Mouse (Mus musculus) erythroblast, embryonic 14.5 days (primary cell): ENCODE data around the gene Hddc3. TPM values are rescaled to one million over a fixed set of nuclear protein-coding genes. Genes with fewer than 3 reads are reported as not detected.
"Not testable (repeated sequence)": the region's sequence is repeated elsewhere in the genome, so short reads cannot be mapped to it uniquely, and the experiment has no call there.

Experiments used
- H3K27me3 ChIP-seq: 2 replicates; pipeline ENCODE4 v1.6.1; 2012; ENCODE audit warnings: inconsistent platforms; ENCODE audit not compliant: control insufficient read depth
- H3K36me3 ChIP-seq: 2 replicates; pipeline ENCODE4 v1.6.1; 2012; ENCODE audit warnings: mild to moderate bottlenecking, inconsistent platforms; ENCODE audit not compliant: control insufficient read depth
- H3K4me1 ChIP-seq: 2 replicates; pipeline ENCODE4 v1.6.1; 2012; ENCODE audit warnings: inconsistent platforms; ENCODE audit not compliant: control insufficient read depth
- H3K4me3 ChIP-seq: replicated peaks from 2 replicates; pipeline ENCODE3; 2012; ENCODE audit warnings: moderate library complexity, mild to moderate bottlenecking, inconsistent platforms
- H3K9me3 ChIP-seq: 2 replicates; pipeline ENCODE4 v1.6.1; 2012; ENCODE audit warnings: low read length, inconsistent platforms, mixed read lengths; ENCODE audit not compliant: control insufficient read depth
- GATA1 ChIP-seq: IDR thresholded peaks from 2 replicates; pipeline ENCODE4 v1.6.1; 2012; ENCODE audit warnings: low read length, inconsistent platforms, mixed read lengths
- TAL1 ChIP-seq: IDR thresholded peaks from 3 replicates; pipeline ENCODE4 v1.6.1; 2012; ENCODE audit warnings: low read length, inconsistent platforms, mixed read lengths
- polyA plus RNA-seq: library from polyadenylated mRNA; stranded (reverse); fragments of >175 nt; gene quantifications from 2 replicates; pipeline ENCODE4 v1.2.3, GENCODE M21; 2012

Gene Hddc3
- polyA plus RNA-seq, 1 experiment, result 1.4 TPM

- Histone ChIP-seq H3K4me3 (no peak overlapping the region), H3K36me3 (peaks cover 100% of the 10 kb centered on the region), H3K4me1 (peaks cover 2% of the 10 kb centered on the region), H3K9me3 (no peaks in the 10 kb centered on the region), H3K27me3 (no peaks in the 10 kb centered on the region)
- no peak for TF ChIP-seq TAL1
- TF ChIP-seq GATA1, result no peak
Observed at GRCm38 (mm10) chr7:80310771-80311170, 32.1 kb upstream of the Hddc3 start.

- Histone ChIP-seq H3K9me3 (no peaks in the 10 kb centered on the region), H3K36me3 (peaks cover 93% of the 10 kb centered on the region), H3K4me3 (no peak overlapping the region), H3K4me1 (peaks cover 2% of the 10 kb centered on the region), H3K27me3 (no peaks in the 10 kb centered on the region)
- TF ChIP-seq GATA1 (no peak), TAL1 (no peak)
Observed at GRCm38 (mm10) chr7:80315733-80316132, 27.2 kb upstream of the Hddc3 start.

- Histone ChIP-seq H3K9me3 (no peaks in the 10 kb centered on the region), H3K27me3 (no peaks in the 10 kb centered on the region), H3K4me3 (no peak overlapping the region), H3K36me3 (peaks cover 81% of the 10 kb centered on the region), H3K4me1 (peaks cover 7% of the 10 kb centered on the region)
- TF ChIP-seq TAL1 (no peak), GATA1 (no peak)
Observed at GRCm38 (mm10) chr7:80317439-80318115, 25.3 kb upstream of the Hddc3 start.

- H3K9me3 ChIP-seq, result no peaks in the 10 kb centered on the region
- no peak overlapping the region for H3K4me3 ChIP-seq
- peaks cover 70% of the 10 kb centered on the region for H3K36me3 ChIP-seq
- no peaks in the 10 kb centered on the region for H3K27me3 ChIP-seq
- peaks cover 16% of the 10 kb centered on the region for H3K4me1 ChIP-seq
- TF ChIP-seq GATA1 (no peak), TAL1 (no peak)
Observed at GRCm38 (mm10) chr7:80318670-80319069, 24.2 kb upstream of the Hddc3 start.

- TF ChIP-seq TAL1, result no peak
- TF ChIP-seq GATA1, result no peak
- Histone ChIP-seq H3K4me3 (no peak overlapping the region), H3K9me3 (no peaks in the 10 kb centered on the region), H3K4me1 (peaks cover 22% of the 10 kb centered on the region), H3K27me3 (no peaks in the 10 kb centered on the region), H3K36me3 (peaks cover 58% of the 10 kb centered on the region)
Observed at GRCm38 (mm10) chr7:80319846-80320496, 22.9 kb upstream of the Hddc3 start.

GRCm38 (mm10) chr7:80323336-80323735, 19.6 kb upstream of the Hddc3 start:
- Histone ChIP-seq H3K9me3 (no peaks in the 10 kb centered on the region), H3K36me3 (peaks cover 63% of the 10 kb centered on the region), H3K4me3 (peak overlapping the region; percentile 69), H3K4me1 (peaks cover 30% of the 10 kb centered on the region), H3K27me3 (no peaks in the 10 kb centered on the region)
- TF ChIP-seq TAL1 (no peak), GATA1 (no peak)

GRCm38 (mm10) chr7:80324043-80324815, 18.7 kb upstream of the Hddc3 start, which contains the start of gene Rccd1:
Gene Rccd1 (minus strand): TSS chr7:80324454.
- TF ChIP-seq TAL1 (no peak), GATA1 (no peak)
- Histone ChIP-seq H3K4me1 (peaks cover 30% of the 10 kb centered on the region), H3K9me3 (no peaks in the 10 kb centered on the region), H3K36me3 (peaks cover 61% of the 10 kb centered on the region), H3K4me3 (peak within 1 kb of the TSS; percentile 69), H3K27me3 (no peaks in the 10 kb centered on the region)

- not testable (repeated sequence) for H3K27me3 ChIP-seq, H3K4me3 ChIP-seq, H3K9me3 ChIP-seq
- Histone ChIP-seq H3K36me3 (peaks cover 61% of the 10 kb centered on the region), H3K4me1 (peaks cover 30% of the 10 kb centered on the region)
Observed at GRCm38 (mm10) chr7:80324816-80325119, 18.1 kb upstream of the Hddc3 start.

- no peak overlapping the region for H3K4me3 ChIP-seq
- TF ChIP-seq GATA1, result no peak
- TF ChIP-seq TAL1, result no peak
- H3K4me1 ChIP-seq, result peaks cover 30% of the 10 kb centered on the region
- peaks cover 58% of the 10 kb centered on the region for H3K36me3 ChIP-seq
- no peaks in the 10 kb centered on the region for H3K27me3 ChIP-seq
- no peaks in the 10 kb centered on the region for H3K9me3 ChIP-seq
Observed at GRCm38 (mm10) chr7:80325292-80325868, 17.5 kb upstream of the Hddc3 start.
